Comparison of ENCODE assay signal across 24 mouse cellular contexts in the genomic region with DNA sequence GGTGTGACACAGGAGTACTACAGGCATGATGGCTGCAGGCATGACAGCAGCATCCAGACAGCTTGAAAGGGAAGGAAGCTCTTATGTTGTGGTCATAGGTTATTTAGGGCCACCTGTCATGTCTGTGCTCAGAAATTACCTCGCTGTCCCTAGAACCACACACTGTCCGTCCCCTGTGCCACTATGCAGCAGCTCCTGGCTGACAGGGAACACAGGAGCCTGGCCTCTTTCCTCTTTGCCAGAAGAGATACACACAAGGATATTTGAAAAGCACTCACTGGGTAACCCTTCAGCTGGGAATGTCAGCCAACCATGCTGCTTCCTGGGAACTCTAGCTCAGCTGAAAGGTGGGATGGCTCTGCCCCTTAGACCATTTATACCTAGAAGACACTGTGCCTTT.
DNase-seq lines count a peak whose midpoint lies in the region; ATAC-seq and TF ChIP-seq lines count a peak whose summit lies in the region.
"Had no signal": no experiment of that assay in that cellular context is flagged by ENCODE, and none has a peak within 500 bp of the region (broad histone marks: within the 10 kb centered on the region; RNA-seq: fewer than 3 reads in every experiment).

No protein-coding gene starts in this region.

- H3K27me3 ChIP-seq in hindbrain, embryonic 12.5 days, result no peaks in the 10 kb centered on the region
- H3K27me3 ChIP-seq in hindbrain, embryonic 16.5 days (replicated peaks; ENCODE audit: control insufficient read depth, insufficient read depth, low read length), result no peaks in the 10 kb centered on the region
- no peaks in the 10 kb centered on the region for H3K27me3 ChIP-seq in midbrain, embryonic 12.5 days
- H3K27me3 ChIP-seq in midbrain, embryonic 10.5 days (ENCODE audit: low read depth, poor library complexity, severe bottlenecking), result no peaks in the 10 kb centered on the region
- no peaks in the 10 kb centered on the region for H3K27me3 ChIP-seq in neural tube, embryonic 15.5 days (replicated peaks)
- H3K27me3 ChIP-seq in forebrain, postnatal 0 days (ENCODE audit: insufficient read depth, low read length), result no peaks in the 10 kb centered on the region
- H3K27me3 ChIP-seq: hindbrain, embryonic 15.5 days; liver, embryonic 15.5 days; lung, embryonic 15.5 days had no signal

- peak; percentile 5 for DNase-seq in adrenal gland, postnatal 14 days
- DNase-seq in adrenal gland, adult 18-20 months (ENCODE audit: low spot score in 2 of 2), result no peak
- no peak for DNase-seq in midbrain, embryonic 10.5 days (ENCODE audit: low spot score)
- DNase-seq in forebrain, postnatal 0 days, result no peak
- DNase-seq: adrenal gland, postnatal 25 days; cerebellum, adult 9-10 months; gastrocnemius, postnatal 25 days; kidney, adult 11 months; liver; lung, postnatal 4 days; right cerebral cortex, postnatal 14 days; spleen, adult 18-20 months had no signal

- TF ChIP-seq CTCF in forebrain, postnatal 0 days (IDR thresholded peaks at IDR 0.05; ENCODE audit: low read depth), result no peak

- H3K27ac ChIP-seq in hindbrain, embryonic 12.5 days, result 0 out of 2 replicates have a peak overlapping the region, but pooled peaks have one; percentile 9
- no peak overlapping the region for H3K27ac ChIP-seq in hindbrain, embryonic 16.5 days (ENCODE audit: low read depth, low read length)
- 0 out of 2 replicates have a peak overlapping the region, but pooled peaks have one; percentile 6 for H3K27ac ChIP-seq in midbrain, embryonic 12.5 days (replicated peaks)
- H3K27ac ChIP-seq in midbrain, embryonic 10.5 days (replicated peaks), result no peak overlapping the region
- H3K27ac ChIP-seq in neural tube, embryonic 15.5 days (replicated peaks), result peak overlapping the region; percentile 58
- no peak overlapping the region for H3K27ac ChIP-seq in forebrain, postnatal 0 days (ENCODE audit: low read depth, low read length)
- H3K27ac ChIP-seq: embryonic facial prominence, embryonic 10.5 days; hindbrain, embryonic 15.5 days; kidney, postnatal 0 days; layer of hippocampus, adult 2 months; limb, embryonic 10.5 days; liver, embryonic 15.5 days; lung, embryonic 15.5 days had no signal

- H3K9me3 ChIP-seq in hindbrain, embryonic 12.5 days (replicated peaks), result no peaks in the 10 kb centered on the region
- no peaks in the 10 kb centered on the region for H3K9me3 ChIP-seq in hindbrain, embryonic 16.5 days (ENCODE audit: control insufficient read depth, low read length)
- H3K9me3 ChIP-seq in midbrain, embryonic 12.5 days, result no peaks in the 10 kb centered on the region
- H3K9me3 ChIP-seq in midbrain, embryonic 10.5 days (replicated peaks), result no peaks in the 10 kb centered on the region
- no peaks in the 10 kb centered on the region for H3K9me3 ChIP-seq in neural tube, embryonic 15.5 days (replicated peaks)
- H3K9me3 ChIP-seq in forebrain, postnatal 0 days (ENCODE audit: low read length), result no peaks in the 10 kb centered on the region
- H3K9me3 ChIP-seq: embryonic facial prominence, embryonic 10.5 days; hindbrain, embryonic 15.5 days; limb, embryonic 10.5 days; liver, embryonic 15.5 days; lung, embryonic 15.5 days had no signal

- no peak overlapping the region for H3K9ac ChIP-seq in hindbrain, embryonic 12.5 days
- H3K9ac ChIP-seq in hindbrain, embryonic 16.5 days (ENCODE audit: low read depth, low read length), result no peak overlapping the region
- no peak overlapping the region for H3K9ac ChIP-seq in midbrain, embryonic 12.5 days (replicated peaks)
- H3K9ac ChIP-seq in neural tube, embryonic 15.5 days (replicated peaks), result no peak overlapping the region
- no peak overlapping the region for H3K9ac ChIP-seq in forebrain, postnatal 0 days
- H3K9ac ChIP-seq: hindbrain, embryonic 15.5 days; liver, embryonic 15.5 days; lung, embryonic 15.5 days had no signal

- H3K4me1 ChIP-seq in hindbrain, embryonic 12.5 days, result peaks cover 60% of the 10 kb centered on the region
- H3K4me1 ChIP-seq in hindbrain, embryonic 16.5 days (ENCODE audit: control insufficient read depth, insufficient read depth, low read depth, low read length), result peaks cover 25% of the 10 kb centered on the region
- peaks cover 49% of the 10 kb centered on the region for H3K4me1 ChIP-seq in midbrain, embryonic 12.5 days
- H3K4me1 ChIP-seq in midbrain, embryonic 10.5 days, result peaks cover 57% of the 10 kb centered on the region
- peaks cover 61% of the 10 kb centered on the region for H3K4me1 ChIP-seq in neural tube, embryonic 15.5 days
- peaks cover 7% of the 10 kb centered on the region; the same call in 1 of the 2 replicates for H3K4me1 ChIP-seq in forebrain, postnatal 0 days (ENCODE audit: insufficient read depth)
- H3K4me1 ChIP-seq: lung, embryonic 15.5 days had no signal

- H3K36me3 ChIP-seq in hindbrain, embryonic 12.5 days, result no peaks in the 10 kb centered on the region
- no peaks in the 10 kb centered on the region for H3K36me3 ChIP-seq in hindbrain, embryonic 16.5 days (ENCODE audit: control insufficient read depth, insufficient read depth, low read length)
- no peaks in the 10 kb centered on the region for H3K36me3 ChIP-seq in midbrain, embryonic 12.5 days
- H3K36me3 ChIP-seq in midbrain, embryonic 10.5 days, result no peaks in the 10 kb centered on the region
- no peaks in the 10 kb centered on the region for H3K36me3 ChIP-seq in neural tube, embryonic 15.5 days
- no peaks in the 10 kb centered on the region for H3K36me3 ChIP-seq in forebrain, postnatal 0 days (ENCODE audit: insufficient read depth)
- H3K36me3 ChIP-seq: limb, embryonic 10.5 days; liver, embryonic 15.5 days; lung, embryonic 15.5 days had no signal

- no peak overlapping the region for H3K4me2 ChIP-seq in hindbrain, embryonic 12.5 days (replicated peaks)
- H3K4me2 ChIP-seq in hindbrain, embryonic 16.5 days (ENCODE audit: low read length), result no peak overlapping the region
- H3K4me2 ChIP-seq in midbrain, embryonic 12.5 days (replicated peaks), result no peak overlapping the region
- no peak overlapping the region for H3K4me2 ChIP-seq in neural tube, embryonic 15.5 days
- no peak overlapping the region for H3K4me2 ChIP-seq in forebrain, postnatal 0 days (ENCODE audit: low read depth)
- H3K4me2 ChIP-seq: hindbrain, embryonic 15.5 days; liver, embryonic 15.5 days; lung, embryonic 15.5 days; midbrain, embryonic 11.5 days had no signal

- H3K4me3 ChIP-seq in hindbrain, embryonic 12.5 days, result no peak overlapping the region
- no peak overlapping the region for H3K4me3 ChIP-seq in hindbrain, embryonic 16.5 days (ENCODE audit: low read length)
- no peak overlapping the region for H3K4me3 ChIP-seq in midbrain, embryonic 12.5 days
- no peak overlapping the region for H3K4me3 ChIP-seq in midbrain, embryonic 10.5 days
- no peak overlapping the region for H3K4me3 ChIP-seq in neural tube, embryonic 15.5 days (replicated peaks)
- no peak overlapping the region for H3K4me3 ChIP-seq in forebrain, postnatal 0 days (ENCODE audit: low read depth, low read length)
- H3K4me3 ChIP-seq: embryonic facial prominence, embryonic 10.5 days; hindbrain, embryonic 15.5 days; layer of hippocampus, adult 2 months; limb, embryonic 10.5 days; liver, embryonic 15.5 days; lung, embryonic 15.5 days had no signal

- ATAC-seq in hindbrain, embryonic 12.5 days (ENCODE audit: low FRiP score), result no peak
- ATAC-seq in hindbrain, embryonic 16.5 days, result no peak
- ATAC-seq in midbrain, embryonic 12.5 days (ENCODE audit: low FRiP score, low read depth), result no peak
- no peak for ATAC-seq in neural tube, embryonic 15.5 days (ENCODE audit: low FRiP score)
- no peak for ATAC-seq in forebrain, postnatal 0 days

- 84% methylated on average over 2 of the region's 2 CpGs for WGBS in hindbrain, embryonic 12.5 days
- WGBS in hindbrain, embryonic 16.5 days, result 80% methylated on average over 2 of the region's 2 CpGs
- WGBS in midbrain, embryonic 12.5 days, result 76% methylated on average over 2 of the region's 2 CpGs
- 86% methylated on average over 2 of the region's 2 CpGs for WGBS in midbrain, embryonic 10.5 days
- WGBS in neural tube, embryonic 15.5 days, result 78% methylated on average over 2 of the region's 2 CpGs
- WGBS in forebrain, postnatal 0 days, result 94% methylated on average over 2 of the region's 2 CpGs

Comparison
In these comparisons a context has a peak if more than half of its experiments do, and no peak if none do; other contexts are left out.
1. H3K27ac ChIP-seq: peak in hindbrain, embryonic 12.5 days (single experiment), midbrain, embryonic 12.5 days (single experiment) and neural tube, embryonic 15.5 days (single experiment); none in hindbrain, embryonic 16.5 days (single experiment), midbrain, embryonic 10.5 days (single experiment) and forebrain, postnatal 0 days (single experiment).